ENCODE assay signal across 15 mouse cellular contexts in genomic region chr2:21100248-21100808, GRCm38 (mm10).
"Had no signal": no experiment of that assay in that cellular context is flagged by ENCODE, and none has a peak within 500 bp of the region (broad histone marks: within the 10 kb centered on the region; RNA-seq: fewer than 3 reads in every experiment).

No protein-coding gene starts in this region.

- H3K9ac ChIP-seq: limb, embryonic 12.5 days; liver, embryonic 13.5 days; liver, postnatal 0 days; lung, embryonic 15.5 days; midbrain, embryonic 12.5 days had no signal

- DNase-seq: kidney, adult 9 months; kidney, postnatal 4 days; liver; liver, embryonic 13.5 days; liver, postnatal 0 days; lung, postnatal 14 days; right cerebral cortex, postnatal 4 days; spleen, adult 18-20 months; thymus, adult 18-20 months; thymus, postnatal 25 days had no signal

- H3K27ac ChIP-seq: kidney, postnatal 0 days; layer of hippocampus, adult 2 months; limb, embryonic 12.5 days; liver, embryonic 13.5 days; lung, embryonic 15.5 days; midbrain, embryonic 12.5 days had no signal

- H3K27me3 ChIP-seq: limb, embryonic 12.5 days; liver, embryonic 13.5 days; lung, embryonic 15.5 days; midbrain, embryonic 12.5 days had no signal

- H3K4me3 ChIP-seq: layer of hippocampus, adult 2 months; limb, embryonic 12.5 days; liver, embryonic 13.5 days; lung, embryonic 15.5 days; midbrain, embryonic 12.5 days had no signal

- H3K36me3 ChIP-seq: limb, embryonic 12.5 days; liver, embryonic 13.5 days; lung, embryonic 15.5 days; midbrain, embryonic 12.5 days had no signal

- H3K9me3 ChIP-seq: limb, embryonic 12.5 days; liver, embryonic 13.5 days; lung, embryonic 15.5 days; midbrain, embryonic 12.5 days had no signal

- ATAC-seq: liver, postnatal 0 days had no signal

- H3K4me2 ChIP-seq: limb, embryonic 12.5 days; liver, embryonic 13.5 days; lung, embryonic 15.5 days; midbrain, embryonic 12.5 days had no signal

- H3K4me1 ChIP-seq: limb, embryonic 12.5 days; liver, embryonic 13.5 days; lung, embryonic 15.5 days; midbrain, embryonic 12.5 days had no signal
